Mouse (Mus musculus): ENCODE data around the gene March9. TPM values are rescaled to one million over a fixed set of nuclear protein-coding genes. Genes with fewer than 3 reads are reported as not detected.

Gene March9
- polyA plus RNA-seq, 2 experiments = 0.07 TPM; not detected in 1

- DNase-seq (ENCODE audit: low read depth in 3 of 3, low spot score in 3 of 3) = no peak
- WGBS (ENCODE audit: insufficient replicate concordance) = 27% methylated on average over 48 of the region's 48 CpGs
- TF ChIP-seq CTCF (IDR thresholded peaks at IDR 0.05; ENCODE audit: low read depth) (no peak), EP300 (IDR thresholded peaks at IDR 0.05; ENCODE audit: low read depth) (no peak)
- Histone ChIP-seq H3K4me3 (ENCODE audit: insufficient read depth in 1 of 2, low read depth in 2 of 2, low read length in 2 of 2) (no peak overlapping the region; a peak in 1 of 4 replicates), H3K9me3 (ENCODE audit: control insufficient read depth, low read length) (no peaks in the 10 kb centered on the region), H3K4me2 (ENCODE audit: low read depth) (peak overlapping the region; percentile 44), H3K9ac (replicated peaks) (no peak overlapping the region), H3K4me1 (replicated peaks; ENCODE audit: control insufficient read depth in 2 of 2, insufficient read depth in 2 of 2, low read length in 1 of 2) (peaks cover 2 to 7% of the 10 kb centered on the region in 2 experiments; a peak in 3 of 4 replicates), H3K27ac (no peak overlapping the region), H3K36me3 (replicated peaks; ENCODE audit: control insufficient read depth, insufficient read depth, low read depth) (no peaks in the 10 kb centered on the region), H3K27me3 (ENCODE audit: control insufficient read depth, insufficient read depth, low read length) (peaks cover 38% of the 10 kb centered on the region)
- ATAC-seq (ENCODE audit: insufficient read depth) = no peak
Observed at GRCm38 (mm10) chr10:127080901-127081780, 21.2 kb upstream of the March9 start.

- Histone ChIP-seq H3K27me3 (ENCODE audit: control insufficient read depth, insufficient read depth, low read length) (peaks cover 38% of the 10 kb centered on the region), H3K9me3 (ENCODE audit: control insufficient read depth, low read length) (no peaks in the 10 kb centered on the region), H3K27ac (no peak overlapping the region), H3K36me3 (replicated peaks; ENCODE audit: control insufficient read depth, insufficient read depth, low read depth) (no peaks in the 10 kb centered on the region), H3K4me2 (ENCODE audit: low read depth) (peak overlapping the region; percentile 53), H3K4me1 (replicated peaks; ENCODE audit: control insufficient read depth in 2 of 2, insufficient read depth in 2 of 2, low read length in 1 of 2) (peaks cover 2 to 7% of the 10 kb centered on the region in 2 experiments; a peak in 3 of 4 replicates), H3K4me3 (ENCODE audit: insufficient read depth in 1 of 2, low read depth in 2 of 2, low read length in 2 of 2) (peak overlapping the region in 1 of 2 experiments; percentile 35; a peak in 3 of 4 replicates), H3K9ac (replicated peaks) (no peak overlapping the region)
- ATAC-seq (ENCODE audit: insufficient read depth) (no peak), DNase-seq (ENCODE audit: low read depth in 3 of 3, low spot score in 3 of 3) (no peak)
- TF ChIP-seq CTCF (IDR thresholded peaks at IDR 0.05; ENCODE audit: low read depth) (0 out of 2 replicates have a peak, but pooled peaks have one; percentile 5), EP300 (IDR thresholded peaks at IDR 0.05; ENCODE audit: low read depth) (no peak)
- WGBS (ENCODE audit: insufficient replicate concordance) = 38% methylated on average over 70 of the region's 70 CpGs
Observed at GRCm38 (mm10) chr10:127079665-127080391, 19.8 kb upstream of the March9 start.

GRCm38 (mm10) chr10:127078677-127079575 is 18.9 kb upstream of the March9 start:
- Histone ChIP-seq H3K36me3 (replicated peaks; ENCODE audit: control insufficient read depth, insufficient read depth, low read depth) (no peaks in the 10 kb centered on the region), H3K27ac (no peak overlapping the region), H3K9me3 (ENCODE audit: control insufficient read depth, low read length) (no peaks in the 10 kb centered on the region), H3K4me1 (replicated peaks; ENCODE audit: control insufficient read depth in 2 of 2, insufficient read depth in 2 of 2, low read length in 1 of 2) (peaks cover 2 to 7% of the 10 kb centered on the region in 2 experiments; a peak in 3 of 4 replicates), H3K4me2 (ENCODE audit: low read depth) (peak overlapping the region; percentile 53), H3K4me3 (ENCODE audit: insufficient read depth in 1 of 2, low read depth in 2 of 2, low read length in 2 of 2) (peak overlapping the region; percentile 15 to 35; a peak in 3 of 4 replicates), H3K9ac (replicated peaks) (no peak overlapping the region), H3K27me3 (ENCODE audit: control insufficient read depth, insufficient read depth, low read length) (peaks cover 38% of the 10 kb centered on the region)
- no peak for TF ChIP-seq CTCF (IDR thresholded peaks at IDR 0.05; ENCODE audit: low read depth)
- no peak for TF ChIP-seq EP300 (IDR thresholded peaks at IDR 0.05; ENCODE audit: low read depth)
- ATAC-seq (ENCODE audit: insufficient read depth) (no peak), DNase-seq (ENCODE audit: low read depth in 3 of 3, low spot score in 3 of 3) (no peak)
- 9% methylated on average over 42 of the region's 49 CpGs for WGBS (ENCODE audit: insufficient replicate concordance)

- 42% methylated on average over 12 of the region's 12 CpGs for WGBS (ENCODE audit: insufficient replicate concordance)
- H3K4me1 ChIP-seq (replicated peaks; ENCODE audit: control insufficient read depth in 2 of 2, insufficient read depth in 2 of 2, low read length in 1 of 2) = peaks cover 2 to 7% of the 10 kb centered on the region in 2 experiments; a peak in 3 of 4 replicates
Observed at GRCm38 (mm10) chr10:127078001-127078676, 18.2 kb upstream of the March9 start.

More at GRCm38 (mm10) chr10:127078001-127078676, 18.2 kb upstream of the March9 start:
- H3K27ac ChIP-seq = no peak overlapping the region
- no peak for ATAC-seq (ENCODE audit: insufficient read depth)
- no peak overlapping the region for H3K4me2 ChIP-seq (ENCODE audit: low read depth)
- H3K9me3 ChIP-seq (ENCODE audit: control insufficient read depth, low read length) = no peaks in the 10 kb centered on the region
- TF ChIP-seq EP300 (IDR thresholded peaks at IDR 0.05; ENCODE audit: low read depth) (no peak), CTCF (IDR thresholded peaks at IDR 0.05; ENCODE audit: low read depth) (no peak)
- H3K4me3 ChIP-seq (ENCODE audit: insufficient read depth in 1 of 2, low read depth in 2 of 2, low read length in 2 of 2) = no peak overlapping the region
- no peaks in the 10 kb centered on the region for H3K36me3 ChIP-seq (replicated peaks; ENCODE audit: control insufficient read depth, insufficient read depth, low read depth)
- DNase-seq (ENCODE audit: low read depth in 3 of 3, low spot score in 3 of 3) = no peak
- peaks cover 38% of the 10 kb centered on the region for H3K27me3 ChIP-seq (ENCODE audit: control insufficient read depth, insufficient read depth, low read length)
- H3K9ac ChIP-seq (replicated peaks) = no peak overlapping the region
